Mouse (Mus musculus) CH12.LX (cell line): ENCODE data around the gene Npas3.

Source experiments
- CTCF ChIP-seq, 2 experiments: IDR thresholded peaks in 1 of 2; conservative IDR thresholded peaks in 1 of 2; 2 replicates each; pipeline ENCODE4 v1.5.1; 2011 to 2012; ENCODE audit warnings: low read depth in 2 of 2, low read length in 2 of 2, improper control_type of control experiment in 1 of 2, inconsistent platforms in 1 of 2, mild to moderate bottlenecking in 1 of 2, moderate library complexity in 1 of 2
- EP300 ChIP-seq: IDR thresholded peaks from 2 replicates; pipeline ENCODE4 v1.6.1; 2011; ENCODE audit warnings: low read length, improper control_type of control experiment
- MXI1 ChIP-seq: IDR thresholded peaks from 2 replicates; pipeline ENCODE4 v1.6.1; 2011; ENCODE audit warnings: mild to moderate bottlenecking, low read depth, low read length, improper control_type of control experiment
- POLR2AphosphoS2 ChIP-seq: IDR thresholded peaks from 2 replicates; pipeline ENCODE4 v1.6.1; 2011; ENCODE audit warnings: low read depth, low read length, improper control_type of control experiment

DNA sequence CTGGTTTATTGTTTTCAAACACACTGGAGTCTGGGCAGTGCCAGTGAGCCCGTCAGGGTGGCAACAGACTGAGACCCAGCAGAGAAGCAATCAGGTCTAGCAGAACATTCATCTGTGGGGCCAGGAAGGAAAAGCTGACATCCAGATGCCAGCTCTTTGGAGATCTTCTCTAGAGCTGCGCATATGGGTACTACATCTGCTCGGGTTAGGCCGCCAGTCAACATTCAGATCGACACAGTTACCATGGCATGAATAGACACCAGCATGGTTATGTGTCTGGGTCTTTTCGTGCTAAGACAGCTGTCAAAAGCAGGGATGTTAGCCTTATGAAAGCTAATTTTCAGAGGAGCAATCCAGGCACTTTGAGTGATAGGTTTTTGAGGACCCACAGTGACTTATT, 407.8 kb downstream of the Npas3 start:
- no peak for TF ChIP-seq MXI1
- no peak for TF ChIP-seq POLR2AphosphoS2
- TF ChIP-seq CTCF (conservative IDR thresholded peaks at IDR 0.05 in 1 of 2, IDR thresholded peaks at IDR 0.05 in 1 of 2; ENCODE audit: low read depth in 2 of 2, low read length in 2 of 2): no peak
- no peak for TF ChIP-seq EP300
